Mouse (Mus musculus): Measurements from ENCODE around the gene Mxra8. TPM values are rescaled to one million over a fixed set of nuclear protein-coding genes. Genes with fewer than 3 reads are reported as not detected.

The Mxra8 gene
- polyA plus RNA-seq, 1 experiment = 15.7 TPM

GRCm38 (mm10) chr4:155883587-155883986, 44.1 kb downstream of the Mxra8 start:
- no peaks in the 10 kb centered on the region for H3K4me1 ChIP-seq (ENCODE audit: control insufficient read depth, insufficient read depth, low read length)
- H3K27ac ChIP-seq (ENCODE audit: insufficient read depth, low read length) = peak overlapping the region; percentile 10; the same call in 1 of the 2 replicates
- TF ChIP-seq POLR2A (IDR thresholded peaks at IDR 0.05; ENCODE audit: extremely low read depth, insufficient read depth, low read length) (no peak), CTCF (IDR thresholded peaks at IDR 0.05; ENCODE audit: extremely low read depth, insufficient read depth, low read length) (no peak)
- no peak overlapping the region for H3K4me3 ChIP-seq (ENCODE audit: insufficient read depth, low read length)

GRCm38 (mm10) chr4:155886330-155886729, 46.9 kb downstream of the Mxra8 start:
- no peak overlapping the region for H3K4me3 ChIP-seq (ENCODE audit: insufficient read depth, low read length)
- H3K27ac ChIP-seq (ENCODE audit: insufficient read depth, low read length) = no peak overlapping the region
- TF ChIP-seq POLR2A (IDR thresholded peaks at IDR 0.05; ENCODE audit: extremely low read depth, insufficient read depth, low read length) = no peak
- TF ChIP-seq CTCF (IDR thresholded peaks at IDR 0.05; ENCODE audit: extremely low read depth, insufficient read depth, low read length) = no peak
- H3K4me1 ChIP-seq (ENCODE audit: control insufficient read depth, insufficient read depth, low read length) = no peaks in the 10 kb centered on the region

GRCm38 (mm10) chr4:155887674-155888073, 48.2 kb downstream of the Mxra8 start:
- Histone ChIP-seq H3K27ac (ENCODE audit: insufficient read depth, low read length) (no peak overlapping the region), H3K4me1 (ENCODE audit: control insufficient read depth, insufficient read depth, low read length) (no peaks in the 10 kb centered on the region), H3K4me3 (ENCODE audit: insufficient read depth, low read length) (no peak overlapping the region)
- TF ChIP-seq CTCF (IDR thresholded peaks at IDR 0.05; ENCODE audit: extremely low read depth, insufficient read depth, low read length) = no peak

GRCm38 (mm10) chr4:155888181-155888580, 48.7 kb downstream of the Mxra8 start:
- H3K27ac ChIP-seq (ENCODE audit: insufficient read depth, low read length) = no peak overlapping the region
- H3K4me1 ChIP-seq (ENCODE audit: control insufficient read depth, insufficient read depth, low read length) = peaks cover under 1% of the 10 kb centered on the region
- TF ChIP-seq CTCF (IDR thresholded peaks at IDR 0.05; ENCODE audit: extremely low read depth, insufficient read depth, low read length) (no peak), POLR2A (IDR thresholded peaks at IDR 0.05; ENCODE audit: extremely low read depth, insufficient read depth, low read length) (no peak)
- H3K4me3 ChIP-seq (ENCODE audit: insufficient read depth, low read length) = no peak overlapping the region

- peaks cover 6% of the 10 kb centered on the region for H3K4me1 ChIP-seq (ENCODE audit: control insufficient read depth, insufficient read depth, low read length)
- H3K4me3 ChIP-seq (ENCODE audit: insufficient read depth, low read length) = no peak overlapping the region
- TF ChIP-seq CTCF (IDR thresholded peaks at IDR 0.05; ENCODE audit: extremely low read depth, insufficient read depth, low read length) = no peak
- TF ChIP-seq POLR2A (IDR thresholded peaks at IDR 0.05; ENCODE audit: extremely low read depth, insufficient read depth, low read length) = no peak
- H3K27ac ChIP-seq (ENCODE audit: insufficient read depth, low read length) = no peak overlapping the region
Observed at GRCm38 (mm10) chr4:155889316-155889715, 49.8 kb downstream of the Mxra8 start.

- H3K4me1 ChIP-seq (ENCODE audit: control insufficient read depth, insufficient read depth, low read length) = peaks cover 8% of the 10 kb centered on the region
- 0 out of 2 replicates have a peak overlapping the region, but pooled peaks have one; percentile 7 for H3K27ac ChIP-seq (ENCODE audit: insufficient read depth, low read length)
- no peak for TF ChIP-seq POLR2A (IDR thresholded peaks at IDR 0.05; ENCODE audit: extremely low read depth, insufficient read depth, low read length)
- TF ChIP-seq CTCF (IDR thresholded peaks at IDR 0.05; ENCODE audit: extremely low read depth, insufficient read depth, low read length) = no peak
- peak overlapping the region; percentile 99 for H3K4me3 ChIP-seq (ENCODE audit: insufficient read depth, low read length)
Observed at GRCm38 (mm10) chr4:155891011-155891471, 51.6 kb downstream of the Mxra8 start.

- Histone ChIP-seq H3K4me1 (ENCODE audit: control insufficient read depth, insufficient read depth, low read length) (peaks cover 8% of the 10 kb centered on the region), H3K27ac (ENCODE audit: insufficient read depth, low read length) (peak within 1 kb of the TSS; percentile 100), H3K4me3 (ENCODE audit: insufficient read depth, low read length) (peak within 1 kb of the TSS; percentile 99)
- TF ChIP-seq POLR2A (IDR thresholded peaks at IDR 0.05; ENCODE audit: extremely low read depth, insufficient read depth, low read length) (peak; percentile 45; the same call in 1 of the 2 replicates), CTCF (IDR thresholded peaks at IDR 0.05; ENCODE audit: extremely low read depth, insufficient read depth, low read length) (no peak)
Observed at GRCm38 (mm10) chr4:155891551-155892001, 52.1 kb downstream of the Mxra8 start, which contains the start of the genes Pusl1 and Acap3. Gene Pusl1, minus strand, starts transcription at chr4:155891781. Gene Acap3, plus strand, starts transcription at chr4:155891822.

- peak overlapping the region; percentile 100 for H3K27ac ChIP-seq (ENCODE audit: insufficient read depth, low read length)
- TF ChIP-seq CTCF (IDR thresholded peaks at IDR 0.05; ENCODE audit: extremely low read depth, insufficient read depth, low read length) (no peak), POLR2A (IDR thresholded peaks at IDR 0.05; ENCODE audit: extremely low read depth, insufficient read depth, low read length) (peak; percentile 52)
- peaks cover 8% of the 10 kb centered on the region for H3K4me1 ChIP-seq (ENCODE audit: control insufficient read depth, insufficient read depth, low read length)
- H3K4me3 ChIP-seq (ENCODE audit: insufficient read depth, low read length) = peak overlapping the region; percentile 99
Observed at GRCm38 (mm10) chr4:155892017-155892416, 52.5 kb downstream of the Mxra8 start.

GRCm38 (mm10) chr4:155892438-155893211, 53.1 kb downstream of the Mxra8 start:
- Histone ChIP-seq H3K4me3 (ENCODE audit: insufficient read depth, low read length) (peak overlapping the region; percentile 99), H3K4me1 (ENCODE audit: control insufficient read depth, insufficient read depth, low read length) (peaks cover 8% of the 10 kb centered on the region)
- TF ChIP-seq POLR2A (IDR thresholded peaks at IDR 0.05; ENCODE audit: extremely low read depth, insufficient read depth, low read length) (no peak), CTCF (IDR thresholded peaks at IDR 0.05; ENCODE audit: extremely low read depth, insufficient read depth, low read length) (no peak)

GRCm38 (mm10) chr4:155893212-155893690, 53.8 kb downstream of the Mxra8 start:
- H3K4me3 ChIP-seq (ENCODE audit: insufficient read depth, low read length) = peak overlapping the region; percentile 99
- no peak for TF ChIP-seq POLR2A (IDR thresholded peaks at IDR 0.05; ENCODE audit: extremely low read depth, insufficient read depth, low read length)
- TF ChIP-seq CTCF (IDR thresholded peaks at IDR 0.05; ENCODE audit: extremely low read depth, insufficient read depth, low read length) = no peak
- H3K4me1 ChIP-seq (ENCODE audit: control insufficient read depth, insufficient read depth, low read length) = peaks cover 8% of the 10 kb centered on the region
- no peak overlapping the region for H3K27ac ChIP-seq (ENCODE audit: insufficient read depth, low read length)

More at GRCm38 (mm10) chr4:155892438-155893211, 53.1 kb downstream of the Mxra8 start:
- H3K27ac ChIP-seq (ENCODE audit: insufficient read depth, low read length) = peak overlapping the region; percentile 95

Other genes starting within 250 kb of the Mxra8 start
- gene Slc35e2, start 238.3 kb upstream of the Mxra8 start, polyA plus RNA-seq (2012; rRNA removed) = 16.8 and 18.1 TPM in 2 replicates
- gene Cdk11b, start 214.8 kb upstream of the Mxra8 start, polyA plus RNA-seq (2012; rRNA removed) = 48.0 and 48.2 TPM in 2 replicates
- gene Gm10563, start 194.3 kb upstream of the Mxra8 start, polyA plus RNA-seq (2012; rRNA removed) = not detected in 2 replicates
- gene Mmp23, start 186.3 kb upstream of the Mxra8 start, polyA plus RNA-seq (2012; rRNA removed) = 5.9 and 6.0 TPM in 2 replicates
- 153 and 169 TPM in 2 replicates for gene Mib2, start 170.5 kb upstream of the Mxra8 start, polyA plus RNA-seq (2012; rRNA removed)
- gene Fndc10, start 145.3 kb upstream of the Mxra8 start, polyA plus RNA-seq (2012; rRNA removed) = 42.8 and 45.8 TPM in 2 replicates
- gene Ssu72, start 134.9 kb upstream of the Mxra8 start, polyA plus RNA-seq (2012; rRNA removed) = 131 and 138 TPM in 2 replicates
- 68.5 and 70.6 TPM in 2 replicates for gene Tmem240, start 104.9 kb upstream of the Mxra8 start, polyA plus RNA-seq (2012; rRNA removed)
- 84.4 and 93.0 TPM in 2 replicates for gene Atad3a, start 78.6 kb upstream of the Mxra8 start, polyA plus RNA-seq (2012; rRNA removed)
- 29.8 and 32.1 TPM in 2 replicates for gene Vwa1, start 65.0 kb upstream of the Mxra8 start, polyA plus RNA-seq (2012; rRNA removed)
- gene Tmem88b, start 53.8 kb upstream of the Mxra8 start, polyA plus RNA-seq (2012; rRNA removed) = 39.2 and 50.5 TPM in 2 replicates
- not detected in 2 replicates for gene Ankrd65, start 49.2 kb upstream of the Mxra8 start, polyA plus RNA-seq (2012; rRNA removed)
- gene Mrpl20, start 36.8 kb upstream of the Mxra8 start, polyA plus RNA-seq (2012; rRNA removed) = 105 and 110 TPM in 2 replicates
- 112 and 121 TPM in 2 replicates for gene Ccnl2, start 27.2 kb upstream of the Mxra8 start, polyA plus RNA-seq (2012; rRNA removed)
- gene Aurkaip1, start 8.4 kb upstream of the Mxra8 start, polyA plus RNA-seq (2012; rRNA removed) = 128 and 131 TPM in 2 replicates
- gene Dvl1, start 7.7 kb downstream of the Mxra8 start, polyA plus RNA-seq (2012; rRNA removed) = 133 and 145 TPM in 2 replicates
- 0.17 and 0.23 TPM in 2 replicates for gene Tas1r3, start 23.7 kb downstream of the Mxra8 start, polyA plus RNA-seq (2012; rRNA removed)
- 19.7 and 21.9 TPM in 2 replicates for gene Cptp, start 29.8 kb downstream of the Mxra8 start, polyA plus RNA-seq (2012; rRNA removed)
- gene Ints11, start 29.9 kb downstream of the Mxra8 start, polyA plus RNA-seq (2012; rRNA removed) = 39.4 and 42.5 TPM in 2 replicates
- gene Pusl1, start 52.1 kb downstream of the Mxra8 start, polyA plus RNA-seq (2012; rRNA removed) = 90.6 and 94.2 TPM in 2 replicates
- 136 and 142 TPM in 2 replicates for gene Acap3, start 52.1 kb downstream of the Mxra8 start, polyA plus RNA-seq (2012; rRNA removed)
- 72.6 and 75.2 TPM in 2 replicates for gene Ube2j2, start 104.2 kb downstream of the Mxra8 start, polyA plus RNA-seq (2012; rRNA removed)
- gene C1qtnf12, start 122.6 kb downstream of the Mxra8 start, polyA plus RNA-seq (2012; rRNA removed) = 19.3 and 22.2 TPM in 2 replicates
- gene B3galt6, start 153.0 kb downstream of the Mxra8 start, polyA plus RNA-seq (2012; rRNA removed) = 8.9 and 11.0 TPM in 2 replicates
- gene Sdf4, start 153.2 kb downstream of the Mxra8 start, polyA plus RNA-seq (2012; rRNA removed) = 122 and 126 TPM in 2 replicates
- gene Tnfrsf4, start 174.2 kb downstream of the Mxra8 start, polyA plus RNA-seq (2012; rRNA removed) = 3.4 and 4.0 TPM in 2 replicates
- 0.17 and 0.34 TPM in 2 replicates for gene Tnfrsf18, start 186.5 kb downstream of the Mxra8 start, polyA plus RNA-seq (2012; rRNA removed)
- 0.10 and 0.34 TPM in 2 replicates for gene Ttll10, start 219.7 kb downstream of the Mxra8 start, polyA plus RNA-seq (2012; rRNA removed)